Mouse (Mus musculus): ENCODE results near the gene Mis18bp1. TPM values are rescaled to one million over a fixed set of nuclear protein-coding genes. Genes with fewer than 3 reads are reported as not detected.

Mis18bp1 gene
- polyA plus RNA-seq, 1 experiment from 2014 or later, result 74.2 TPM

- Histone ChIP-seq H3K36me3 (ENCODE audit: insufficient read depth) (peaks cover 28% of the 10 kb centered on the region; the same call in 1 of the 2 replicates), H3K9me3 (ENCODE audit: low read depth, low read length) (no peaks in the 10 kb centered on the region), H3K4me2 (no peak overlapping the region), H3K27ac (ENCODE audit: low read depth) (no peak overlapping the region), H3K9ac (no peak overlapping the region), H3K4me3 (ENCODE audit: low read depth, low read length) (no peak overlapping the region), H3K27me3 (ENCODE audit: insufficient read depth, low read length) (no peaks in the 10 kb centered on the region), H3K4me1 (ENCODE audit: insufficient read depth) (no peaks in the 10 kb centered on the region)
- no peak for DNase-seq
- WGBS, result 89% methylated on average over 3 of the region's 3 CpGs
- TF ChIP-seq CTCF (IDR thresholded peaks at IDR 0.05; ENCODE audit: low read depth), result no peak
- ATAC-seq (ENCODE audit: insufficient read depth), result no peak
Observed at GRCm38 (mm10) chr12:65111503-65111902, 60.9 kb downstream of the Mis18bp1 start.

DNA sequence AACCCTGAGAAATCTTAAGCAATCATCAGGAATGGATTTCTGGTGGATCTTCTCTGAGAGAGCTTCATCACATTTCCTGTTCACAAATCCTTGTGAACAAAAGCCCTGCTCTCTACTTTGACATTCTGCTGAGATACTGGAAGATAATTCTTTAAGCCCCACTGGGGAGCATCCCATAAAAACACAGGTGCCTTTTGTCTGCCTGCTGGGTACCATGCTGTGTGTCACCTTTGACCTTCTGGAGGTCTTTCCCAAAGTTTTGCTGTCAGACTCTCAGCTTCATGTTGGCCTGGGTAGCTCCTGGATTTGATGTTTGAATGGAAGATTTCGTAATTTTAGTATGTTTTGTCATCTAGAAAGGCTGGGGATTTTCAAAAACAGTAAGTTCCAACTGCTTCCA, 63.7 kb downstream of the Mis18bp1 start:
- H3K9me3 ChIP-seq (ENCODE audit: low read depth, low read length), result no peaks in the 10 kb centered on the region
- 85% methylated on average over 1 of the region's 1 CpGs for WGBS
- H3K9ac ChIP-seq, result no peak overlapping the region
- H3K36me3 ChIP-seq (ENCODE audit: insufficient read depth), result peaks cover 37% of the 10 kb centered on the region
- no peak for TF ChIP-seq CTCF (IDR thresholded peaks at IDR 0.05; ENCODE audit: low read depth)
- H3K4me1 ChIP-seq (ENCODE audit: insufficient read depth), result no peaks in the 10 kb centered on the region
- no peak overlapping the region for H3K27ac ChIP-seq (ENCODE audit: low read depth)
- H3K4me2 ChIP-seq, result no peak overlapping the region
- DNase-seq (no peak), ATAC-seq (ENCODE audit: insufficient read depth) (no peak)
- H3K4me3 ChIP-seq (ENCODE audit: low read depth, low read length), result no peak overlapping the region
- H3K27me3 ChIP-seq (ENCODE audit: insufficient read depth, low read length), result no peaks in the 10 kb centered on the region

Other genes starting within 250 kb of the Mis18bp1 start
- 13.1 and 15.1 TPM in 2 replicates for gene Klhl28, start 207.1 kb downstream of the Mis18bp1 start, polyA plus RNA-seq (2014; fragmentation: Nextera tagmentation; extraction: Ambion mirVana)
- gene Togaram1, start 206.8 kb downstream of the Mis18bp1 start, polyA plus RNA-seq (2014; fragmentation: Nextera tagmentation; extraction: Ambion mirVana), result 30.7 and 32.2 TPM in 2 replicates
- 60.3 and 61.1 TPM in 2 replicates for gene Prpf39, start 136.3 kb downstream of the Mis18bp1 start, polyA plus RNA-seq (2014; fragmentation: Nextera tagmentation; extraction: Ambion mirVana)
- 408 and 417 TPM in 2 replicates for gene Fkbp3, start 98.6 kb downstream of the Mis18bp1 start, polyA plus RNA-seq (2014; fragmentation: Nextera tagmentation; extraction: Ambion mirVana)
- gene Fancm, start 97.0 kb downstream of the Mis18bp1 start, polyA plus RNA-seq (2014; fragmentation: Nextera tagmentation; extraction: Ambion mirVana), result 12.0 and 17.6 TPM in 2 replicates
- not detected in 2 replicates for gene Wdr20rt, start 52.9 kb upstream of the Mis18bp1 start, polyA plus RNA-seq (2014; fragmentation: Nextera tagmentation; extraction: Ambion mirVana)

All from lung, embryonic 14.5 days (tissue).